Mouse (Mus musculus) embryonic facial prominence, embryonic 12.5 days (tissue): ENCODE measurements around the gene Mboat1. TPM values are rescaled to one million over a fixed set of nuclear protein-coding genes. Genes with fewer than 3 reads are reported as not detected.
A peak's percentile ranks its signal among the peaks of the same experiment; 100 is the strongest.

Experiments used
- ATAC-seq: fragments of 200-750 bp; cut with Nextera tagmentation; 2 replicates; pipeline ENCODE4 v1.8.0; 2017; ENCODE audit not compliant: insufficient number of reproducible peaks, insufficient read depth, low FRiP score, low TSS enrichment
- H3K27ac ChIP-seq: fragments of 300-500 bp; sonication (generic); 2 replicates; pipeline ENCODE4 v1.5.1; 2016; ENCODE audit warnings: mild to moderate bottlenecking
- H3K27me3 ChIP-seq: fragments of 300-500 bp; sonication (generic); 2 replicates; pipeline ENCODE4 v1.6.1; 2016; ENCODE audit warnings: mild to moderate bottlenecking, moderate library complexity
- H3K36me3 ChIP-seq: fragments of 300-500 bp; sonication (generic); 2 replicates; pipeline ENCODE4 v1.6.1; 2016; ENCODE audit warnings: mild to moderate bottlenecking
- H3K4me1 ChIP-seq: fragments of 300-500 bp; sonication (generic); 2 replicates; pipeline ENCODE4 v1.6.1; 2016
- H3K4me2 ChIP-seq: fragments of 300-500 bp; sonication (generic); replicated peaks from 2 replicates; pipeline ENCODE4 v1.6.1; 2016; ENCODE audit warnings: mild to moderate bottlenecking, moderate library complexity
- H3K4me3 ChIP-seq: fragments of 300-500 bp; sonication (generic); 2 replicates; pipeline ENCODE4 v1.5.1; 2016; ENCODE audit warnings: mild to moderate bottlenecking
- H3K9ac ChIP-seq: fragments of 300-500 bp; sonication (generic); 2 replicates; pipeline ENCODE4 v1.6.1; 2016; ENCODE audit warnings: mild to moderate bottlenecking, moderate library complexity
- H3K9me3 ChIP-seq: fragments of 300-500 bp; sonication (generic); 2 replicates; pipeline ENCODE4 v1.6.1; 2016; ENCODE audit warnings: mild to moderate bottlenecking, moderate library complexity
- WGBS: fragments of 180-500 bp; shearing (Covaris S2); methylation state at CpG from one replicate; pipeline ENCODE4 v1.1.7; 2016; 5-methylcytosine and 5-hydroxymethylcytosine counted together
- polyA plus RNA-seq: library from polyadenylated mRNA; unstranded; fragments of >200 nt; fragmentation: Nextera tagmentation; extraction: Ambion mirVana; gene quantifications from 2 replicates; pipeline ENCODE4 v1.2.1, GENCODE M21; 2016

Mboat1 gene
- polyA plus RNA-seq, 1 experiment from 2014 or later: 11.7 TPM

DNA sequence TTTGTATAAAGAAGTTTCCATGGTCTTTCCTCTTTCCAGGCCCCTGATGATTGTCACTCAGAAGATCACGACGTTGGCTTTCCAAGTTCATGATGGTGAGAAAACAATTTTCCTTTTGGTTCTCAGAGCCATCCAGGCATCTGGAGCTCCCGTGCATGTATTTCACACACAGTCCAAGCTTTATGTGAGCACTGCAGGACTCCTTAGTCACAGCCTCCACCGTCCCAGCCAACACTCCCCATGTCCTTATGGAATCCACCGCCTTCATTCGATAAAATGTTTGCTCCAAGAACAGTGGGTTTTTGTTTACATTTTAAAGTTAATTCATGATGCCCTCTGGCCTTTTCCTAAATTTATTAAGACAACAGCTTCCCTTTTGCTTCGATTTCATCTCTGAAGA, 83.3 kb downstream of the Mboat1 start:
- ATAC-seq: no peak
- 76% methylated on average over 7 of the region's 7 CpGs for WGBS
- Histone ChIP-seq H3K27me3 (no peaks in the 10 kb centered on the region), H3K4me3 (no peak overlapping the region), H3K9ac (no peak overlapping the region), H3K27ac (no peak overlapping the region), H3K36me3 (no peaks in the 10 kb centered on the region), H3K4me1 (peaks cover 19% of the 10 kb centered on the region; the same call in 1 of the 2 replicates), H3K4me2 (no peak overlapping the region), H3K9me3 (no peaks in the 10 kb centered on the region)

DNA sequence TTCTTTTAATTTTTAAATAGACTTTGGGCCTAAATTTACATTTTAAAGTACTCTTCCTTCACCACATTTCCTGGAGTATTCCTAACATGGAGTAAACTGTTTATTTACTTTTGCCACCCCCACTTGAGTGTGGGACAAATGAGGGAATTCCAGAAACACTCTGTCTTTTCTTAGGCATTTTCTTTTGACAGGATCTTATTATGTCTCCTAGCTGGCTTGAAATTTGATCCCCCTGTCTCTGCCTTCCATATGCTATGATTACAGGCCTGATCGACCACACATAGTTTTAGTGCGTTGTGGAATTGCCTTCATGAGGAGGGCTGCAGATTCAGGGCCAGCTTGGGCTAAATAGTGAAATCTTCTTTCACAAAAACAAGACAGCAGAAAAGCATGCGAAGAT, 85.0 kb downstream of the Mboat1 start:
- no peak; the same call in 1 of the 2 replicates for ATAC-seq
- Histone ChIP-seq H3K36me3 (no peaks in the 10 kb centered on the region), H3K4me2 (no peak overlapping the region), H3K9ac (no peak overlapping the region), H3K9me3 (no peaks in the 10 kb centered on the region), H3K4me3 (no peak overlapping the region), H3K27ac (peak overlapping the region; percentile 79), H3K4me1 (peaks cover 19% of the 10 kb centered on the region; the same call in 1 of the 2 replicates), H3K27me3 (no peaks in the 10 kb centered on the region)
- WGBS: 16% methylated on average over 3 of the region's 3 CpGs

DNA sequence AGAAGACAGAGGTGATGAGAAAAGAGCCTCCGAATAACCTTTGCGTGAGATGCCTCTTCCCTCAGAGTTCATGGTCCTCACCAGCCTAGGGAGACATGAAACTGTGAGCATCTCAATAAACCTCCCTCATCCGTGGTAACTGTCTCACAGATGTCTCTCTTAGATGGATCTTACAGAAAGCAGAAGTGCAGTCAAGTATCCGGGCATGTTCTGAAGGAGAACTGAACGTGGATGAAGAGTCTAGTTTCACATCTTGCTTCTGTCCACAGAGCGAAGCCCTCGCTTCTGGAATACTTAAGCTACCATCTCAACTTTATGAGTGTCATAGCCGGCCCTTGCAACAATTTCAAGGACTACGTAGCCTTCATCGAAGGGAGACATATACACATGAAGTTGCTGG, 87.8 kb downstream of the Mboat1 start:
- WGBS: 94% methylated on average over 10 of the region's 10 CpGs

DNA sequence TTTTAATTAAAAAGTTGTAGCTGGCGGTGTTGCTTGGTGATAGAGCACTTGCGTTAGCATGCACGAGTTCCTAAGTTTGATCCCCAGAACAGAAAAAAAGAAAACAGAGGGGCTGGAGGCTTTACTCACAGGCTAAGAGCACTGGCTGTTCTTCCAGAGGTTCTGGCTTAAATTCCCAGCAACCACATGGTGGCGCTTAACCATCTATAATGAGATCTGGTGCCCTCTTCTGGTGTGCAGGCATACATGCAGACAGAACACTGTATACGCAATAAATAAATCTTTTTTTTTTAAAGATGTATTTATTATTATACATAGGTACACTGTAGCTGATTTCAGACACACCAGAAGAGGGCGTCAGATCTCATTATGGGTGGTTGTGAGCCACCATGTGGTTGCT, 88.4 kb downstream of the Mboat1 start:
- H3K9ac ChIP-seq: no peak overlapping the region
- H3K4me1 ChIP-seq: peaks cover 24% of the 10 kb centered on the region; the same call in 1 of the 2 replicates
- H3K27me3 ChIP-seq: no peaks in the 10 kb centered on the region
- no peak for ATAC-seq
- H3K9me3 ChIP-seq: no peaks in the 10 kb centered on the region
- no peaks in the 10 kb centered on the region for H3K36me3 ChIP-seq
- no peak overlapping the region for H3K4me3 ChIP-seq
- H3K4me2 ChIP-seq: no peak overlapping the region
- WGBS: 95% methylated on average over 6 of the region's 6 CpGs
- H3K27ac ChIP-seq: no peak overlapping the region

More for the DNA sequence above, 87.8 kb downstream of the Mboat1 start:
- no peak overlapping the region for H3K27ac ChIP-seq
- no peak overlapping the region for H3K4me2 ChIP-seq
- H3K9me3 ChIP-seq: no peaks in the 10 kb centered on the region
- ATAC-seq: no peak
- no peak overlapping the region for H3K4me3 ChIP-seq
- H3K27me3 ChIP-seq: no peaks in the 10 kb centered on the region
- H3K4me1 ChIP-seq: peaks cover 24% of the 10 kb centered on the region; the same call in 1 of the 2 replicates
- no peaks in the 10 kb centered on the region for H3K36me3 ChIP-seq
- no peak overlapping the region for H3K9ac ChIP-seq

DNA sequence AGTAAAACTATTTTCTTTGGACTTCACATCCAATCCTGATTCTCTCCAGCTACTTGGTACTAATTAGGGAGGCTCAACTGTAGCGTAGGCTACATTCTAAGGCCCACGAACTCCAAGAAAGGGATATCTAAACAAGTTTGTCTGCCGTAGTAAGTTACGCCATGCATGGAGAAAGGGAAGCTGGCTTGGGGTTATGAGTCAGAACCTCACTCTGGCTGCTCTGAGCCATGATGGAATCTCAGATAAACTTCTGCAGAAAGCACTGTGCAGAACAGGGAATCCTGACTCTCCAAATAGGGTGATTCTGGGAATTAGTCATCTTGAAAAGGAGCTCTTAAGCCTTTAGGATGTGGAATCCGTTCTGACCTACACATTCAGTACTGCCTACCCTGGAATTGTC, 92.5 kb downstream of the Mboat1 start:
- no peak overlapping the region for H3K27ac ChIP-seq
- WGBS: 56% methylated on average over 5 of the region's 5 CpGs
- no peaks in the 10 kb centered on the region for H3K36me3 ChIP-seq
- no peak overlapping the region for H3K4me3 ChIP-seq
- H3K4me1 ChIP-seq: 0 out of 2 replicates have a peak, but pooled peaks cover 6% of the 10 kb centered on the region
- H3K4me2 ChIP-seq: no peak overlapping the region
- no peaks in the 10 kb centered on the region for H3K9me3 ChIP-seq
- no peaks in the 10 kb centered on the region for H3K27me3 ChIP-seq
- no peak overlapping the region for H3K9ac ChIP-seq
- no peak for ATAC-seq

DNA sequence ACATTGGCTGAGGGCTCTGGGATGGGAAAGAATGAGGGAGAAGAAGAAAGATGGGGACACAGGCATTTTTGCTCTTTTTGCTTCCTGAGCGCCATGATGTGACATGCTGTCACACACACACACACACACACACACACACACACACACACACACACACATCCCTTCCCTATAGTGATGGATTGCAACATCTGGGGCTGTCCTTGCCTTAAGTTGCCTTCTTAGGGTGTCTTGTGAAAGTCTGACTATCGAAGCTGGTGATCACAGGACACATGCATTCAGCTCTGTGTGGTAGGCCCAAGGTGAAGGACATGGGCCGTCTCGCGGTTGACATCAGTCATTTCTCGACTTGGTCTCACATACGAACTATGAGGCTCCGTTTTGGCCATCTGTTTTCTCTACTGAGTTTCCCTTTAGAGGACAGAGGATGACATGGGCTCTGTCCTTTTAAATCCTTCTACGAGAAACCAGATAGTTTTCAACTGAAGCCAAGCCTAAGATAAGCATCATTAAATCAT, 93.4 kb downstream of the Mboat1 start:
- 90% methylated on average over 8 of the region's 9 CpGs for WGBS
- H3K9me3 ChIP-seq: no peaks in the 10 kb centered on the region

DNA sequence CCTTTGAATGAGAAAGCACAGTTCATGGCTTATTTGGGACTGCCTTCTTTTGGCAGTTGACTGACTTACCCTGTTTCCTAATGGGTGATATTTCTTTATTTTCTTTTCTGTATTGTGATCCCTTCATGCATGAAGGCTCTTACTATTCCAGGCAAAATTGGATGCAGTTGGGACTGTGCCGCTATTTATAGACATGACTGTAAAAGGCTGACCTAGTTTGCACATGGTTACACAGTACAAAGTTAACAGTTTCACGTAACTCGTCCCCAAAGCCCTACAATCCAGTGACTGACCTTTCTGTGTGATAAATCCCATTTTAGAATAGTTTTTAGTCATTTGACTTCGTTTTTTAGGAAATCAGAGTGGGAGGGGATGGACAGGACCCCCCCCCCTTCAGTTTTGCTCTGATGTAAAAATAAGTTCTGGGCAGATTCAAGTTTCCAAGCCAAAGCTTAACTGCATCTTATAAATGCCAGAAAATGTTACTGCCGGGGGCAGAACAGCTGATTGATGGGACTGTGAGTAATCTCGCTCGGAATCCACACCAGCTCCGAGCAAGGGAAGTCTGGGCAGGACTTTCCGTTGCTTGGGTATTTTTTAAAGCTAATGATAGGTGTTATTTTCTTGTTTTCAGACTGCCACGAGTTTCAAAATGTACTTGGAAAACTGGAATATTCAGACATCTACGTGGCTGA, 98.9 kb downstream of the Mboat1 start:
- no peaks in the 10 kb centered on the region for H3K9me3 ChIP-seq
- H3K4me3 ChIP-seq: no peak overlapping the region
- no peak overlapping the region for H3K27ac ChIP-seq
- H3K9ac ChIP-seq: no peak overlapping the region
- 59% methylated on average over 11 of the region's 11 CpGs for WGBS
- no peak for ATAC-seq
- H3K4me1 ChIP-seq: no peaks in the 10 kb centered on the region
- no peaks in the 10 kb centered on the region for H3K36me3 ChIP-seq
- H3K4me2 ChIP-seq: no peak overlapping the region
- no peaks in the 10 kb centered on the region for H3K27me3 ChIP-seq

More for the DNA sequence above, 93.4 kb downstream of the Mboat1 start:
- no peak for ATAC-seq
- Histone ChIP-seq H3K9ac (no peak overlapping the region), H3K4me3 (no peak overlapping the region), H3K27me3 (no peaks in the 10 kb centered on the region), H3K36me3 (no peaks in the 10 kb centered on the region), H3K4me2 (no peak overlapping the region), H3K27ac (no peak overlapping the region), H3K4me1 (0 out of 2 replicates have a peak, but pooled peaks cover 6% of the 10 kb centered on the region)

DNA sequence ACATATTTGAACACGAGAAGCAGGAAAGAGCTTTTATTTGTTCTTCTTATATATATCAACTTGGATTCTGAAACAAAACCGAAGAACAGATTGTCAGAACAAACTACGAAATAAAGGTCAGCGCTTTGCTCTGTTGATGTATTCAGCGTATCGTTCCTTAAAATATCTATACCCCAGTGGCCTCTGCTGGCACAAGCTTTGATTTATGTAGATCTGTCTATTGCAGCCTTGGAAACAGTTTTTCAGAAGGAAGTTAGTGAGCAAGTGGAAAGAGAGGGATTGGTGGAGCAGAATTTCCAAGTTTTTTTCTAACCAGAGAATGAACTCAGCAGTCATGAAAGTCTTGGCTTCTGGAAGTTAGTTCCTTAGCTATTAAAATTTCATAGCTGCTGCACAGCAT, 103.1 kb downstream of the Mboat1 start:
- H3K36me3 ChIP-seq: no peaks in the 10 kb centered on the region
- no peak overlapping the region for H3K9ac ChIP-seq
- no peak overlapping the region for H3K27ac ChIP-seq
- no peak overlapping the region for H3K4me3 ChIP-seq
- no peak for ATAC-seq
- no peaks in the 10 kb centered on the region for H3K27me3 ChIP-seq
- 90% methylated on average over 6 of the region's 6 CpGs for WGBS
- H3K4me1 ChIP-seq: no peaks in the 10 kb centered on the region
- no peak overlapping the region for H3K4me2 ChIP-seq
- 0 out of 2 replicates have a peak, but pooled peaks cover 2% of the 10 kb centered on the region for H3K9me3 ChIP-seq

DNA sequence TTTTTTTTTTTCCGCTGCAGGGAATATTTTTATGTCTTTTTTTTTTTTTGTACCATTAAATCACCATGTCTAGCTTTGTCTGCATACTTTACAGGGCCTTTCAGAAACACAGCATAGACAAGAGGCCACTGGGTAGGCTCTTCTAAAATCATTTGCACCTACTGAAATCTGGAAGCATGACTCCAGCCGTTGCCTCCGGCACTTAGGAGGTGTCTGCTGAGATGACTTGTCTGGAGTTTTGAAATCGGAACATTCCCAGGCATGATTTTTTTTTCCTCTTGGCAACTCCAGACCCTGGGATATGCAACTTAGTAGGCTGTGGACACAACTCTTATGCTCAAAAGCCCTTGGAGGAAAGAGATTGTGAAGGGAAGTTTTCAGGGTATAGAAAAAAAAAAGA, 109.3 kb downstream of the Mboat1 start:
- 89% methylated on average over 4 of the region's 4 CpGs for WGBS
- Histone ChIP-seq H3K27ac (no peak overlapping the region), H3K4me2 (no peak overlapping the region), H3K9me3 (0 out of 2 replicates have a peak, but pooled peaks cover 2% of the 10 kb centered on the region), H3K4me3 (no peak overlapping the region), H3K9ac (no peak overlapping the region), H3K36me3 (no peaks in the 10 kb centered on the region), H3K4me1 (peaks cover 7% of the 10 kb centered on the region; the same call in 1 of the 2 replicates), H3K27me3 (no peaks in the 10 kb centered on the region)
- ATAC-seq: no peak

DNA sequence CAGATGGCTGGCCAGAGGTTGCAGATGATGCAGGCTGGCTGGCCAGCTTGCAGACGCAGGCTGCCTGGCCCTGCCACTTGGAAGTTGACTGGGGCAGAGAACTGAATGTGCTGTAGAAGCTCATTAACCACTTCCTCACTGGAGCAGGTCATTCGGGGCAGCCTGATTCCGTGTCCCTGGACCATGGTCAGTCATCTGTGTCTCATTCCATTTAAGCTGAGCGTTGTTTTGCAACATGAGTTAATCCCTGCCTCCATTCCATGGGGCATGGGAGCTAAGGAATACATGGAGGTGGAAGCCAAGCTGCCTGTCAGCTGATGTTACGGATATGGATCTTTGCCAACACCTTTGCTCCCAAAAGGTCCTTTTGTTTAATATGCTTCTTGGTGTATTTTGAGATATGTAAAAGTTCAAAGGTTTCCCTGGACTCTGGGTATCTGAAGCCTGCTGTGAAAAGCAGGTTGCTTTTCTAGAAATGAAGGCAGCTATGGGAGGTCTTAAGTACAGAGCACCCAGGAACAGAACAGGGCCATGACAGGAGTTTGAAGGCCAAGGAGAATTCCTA, 114.1 kb downstream of the Mboat1 start:
- no peak overlapping the region for H3K27ac ChIP-seq
- H3K4me3 ChIP-seq: no peak overlapping the region
- no peaks in the 10 kb centered on the region for H3K36me3 ChIP-seq
- WGBS: 39% methylated on average over 5 of the region's 5 CpGs
- H3K4me2 ChIP-seq: no peak overlapping the region
- no peak for ATAC-seq
- H3K9me3 ChIP-seq: no peaks in the 10 kb centered on the region
- no peak overlapping the region for H3K9ac ChIP-seq
- no peaks in the 10 kb centered on the region for H3K27me3 ChIP-seq
- H3K4me1 ChIP-seq: peaks cover 12% of the 10 kb centered on the region

DNA sequence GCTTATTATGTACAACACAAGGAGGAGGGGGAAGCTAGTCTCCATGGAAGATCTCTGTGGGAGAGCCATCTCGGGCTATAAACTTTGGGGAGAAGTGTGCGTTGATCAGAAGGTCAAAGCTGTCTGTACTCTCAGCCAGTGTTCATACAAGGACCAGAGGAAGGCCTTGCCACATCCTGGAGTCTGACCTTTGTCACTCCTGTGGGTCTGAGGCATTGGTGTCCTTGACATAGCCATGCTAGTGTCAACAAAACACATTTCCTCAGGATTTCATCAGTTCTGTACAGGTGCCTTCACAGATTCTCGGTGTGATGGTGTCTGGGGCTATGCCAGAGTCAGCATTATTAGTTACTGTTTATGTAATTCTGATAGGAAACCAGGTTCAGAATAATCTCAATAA, 115.1 kb downstream of the Mboat1 start:
- Histone ChIP-seq H3K4me3 (no peak overlapping the region), H3K27me3 (no peaks in the 10 kb centered on the region), H3K4me2 (no peak overlapping the region), H3K9ac (no peak overlapping the region), H3K9me3 (no peaks in the 10 kb centered on the region), H3K36me3 (no peaks in the 10 kb centered on the region), H3K4me1 (peaks cover 12% of the 10 kb centered on the region), H3K27ac (no peak overlapping the region)
- WGBS: 83% methylated on average over 3 of the region's 3 CpGs
- ATAC-seq: no peak

DNA sequence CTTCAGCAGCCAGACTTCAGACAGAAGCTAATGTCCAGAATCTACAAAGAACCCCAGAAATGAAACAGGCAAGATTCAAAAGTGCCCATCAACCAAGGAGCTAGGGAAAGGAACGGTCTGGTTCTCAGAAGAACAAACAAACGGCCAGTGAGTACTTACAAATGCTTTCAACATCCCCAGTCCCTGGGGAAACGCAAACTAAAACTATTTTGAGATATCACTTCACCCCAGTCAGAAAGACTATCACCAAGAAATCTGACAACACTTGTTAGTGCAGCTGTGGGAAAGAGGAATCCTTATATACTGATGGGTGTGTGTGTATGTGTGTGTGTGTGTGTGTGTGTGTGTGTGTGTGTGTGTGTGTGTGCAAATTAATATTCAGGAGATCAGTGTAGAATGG, 116.4 kb downstream of the Mboat1 start:
- H3K27me3 ChIP-seq: no peaks in the 10 kb centered on the region
- no peak overlapping the region for H3K4me2 ChIP-seq
- H3K4me1 ChIP-seq: peaks cover 12% of the 10 kb centered on the region
- H3K27ac ChIP-seq: no peak overlapping the region
- H3K36me3 ChIP-seq: no peaks in the 10 kb centered on the region
- no peak for ATAC-seq
- H3K9me3 ChIP-seq: no peaks in the 10 kb centered on the region
- H3K4me3 ChIP-seq: no peak overlapping the region
- 51% methylated on average over 3 of the region's 3 CpGs for WGBS
- no peak overlapping the region for H3K9ac ChIP-seq
